Mouse (Mus musculus): ENCODE data around the gene Camsap2.

- TF ChIP-seq GATA1 (IDR thresholded peaks at IDR 0.05; ENCODE audit: borderline replicate concordance, low read length), result no peak
- no peak for TF ChIP-seq FLI1 (IDR thresholded peaks at IDR 0.05; ENCODE audit: low read length)
Measured at GRCm38 (mm10) chr1:136222386-136222785, 123.5 kb downstream of the Camsap2 start.

Data from megakaryocyte, embryonic 14.5 days (primary cell).